In genomic region chr19:45781676-45782075, GRCm38 (mm10) we compare ENCODE assay signal across 11 mouse cellular contexts. TPM values are rescaled to one million over a fixed set of nuclear protein-coding genes. Genes with fewer than 3 reads are reported as not detected.
DNase-seq lines count a peak whose midpoint lies in the region; ATAC-seq and TF ChIP-seq lines count a peak whose summit lies in the region.
"Had no signal": no experiment of that assay in that cellular context is flagged by ENCODE, and none has a peak within 500 bp of the region (broad histone marks: within the 10 kb centered on the region; RNA-seq: fewer than 3 reads in every experiment).

No protein-coding gene starts in this region.

- H3K9ac ChIP-seq in kidney, postnatal 0 days (ENCODE audit: low read depth, low read length), result peak overlapping the region; percentile 94; the same call in 1 of the 2 replicates
- no peak overlapping the region for H3K9ac ChIP-seq in hindbrain, postnatal 0 days (replicated peaks; ENCODE audit: low read length)
- H3K9ac ChIP-seq in midbrain, postnatal 0 days (replicated peaks; ENCODE audit: low read length, poor library complexity, severe bottlenecking), result no peak overlapping the region

- H3K9me3 ChIP-seq in kidney, postnatal 0 days (replicated peaks; ENCODE audit: low read length), result no peaks in the 10 kb centered on the region
- no peaks in the 10 kb centered on the region for H3K9me3 ChIP-seq in hindbrain, postnatal 0 days (ENCODE audit: low read length)
- H3K9me3 ChIP-seq in midbrain, postnatal 0 days (ENCODE audit: low read length), result no peaks in the 10 kb centered on the region

- no peak for ATAC-seq in kidney, postnatal 0 days (replicated peaks; ENCODE audit: low FRiP score, low read depth)
- no peak for ATAC-seq in hindbrain, postnatal 0 days
- no peak for ATAC-seq in midbrain, postnatal 0 days (ENCODE audit: low FRiP score)
- no peak for ATAC-seq in megakaryocyte progenitor cell, adult 5-6 weeks (replicated peaks; ENCODE audit: poor library complexity)

- peaks cover 21% of the 10 kb centered on the region for H3K36me3 ChIP-seq in kidney, postnatal 0 days (ENCODE audit: insufficient read depth, low read length)
- H3K36me3 ChIP-seq in hindbrain, postnatal 0 days (ENCODE audit: insufficient read depth, low read length), result peaks cover 17% of the 10 kb centered on the region
- peaks cover 17% of the 10 kb centered on the region; the same call in 1 of the 2 replicates for H3K36me3 ChIP-seq in midbrain, postnatal 0 days (ENCODE audit: insufficient read depth, low read length)

- TF ChIP-seq CTCF in kidney, postnatal 0 days (IDR thresholded peaks at IDR 0.05; ENCODE audit: low read depth), result peak; percentile 15; the same call in 1 of the 2 replicates
- TF ChIP-seq CTCF in cortical plate, adult 2 months (IDR thresholded peaks at IDR 0.05; ENCODE audit: extremely low read depth, insufficient read depth, low read length), result 0 out of 2 replicates have a peak, but pooled peaks have one; percentile 0
- TF ChIP-seq CTCF in hindbrain, postnatal 0 days (IDR thresholded peaks at IDR 0.05; ENCODE audit: low read depth), result peak; percentile 27; the same call in 1 of the 2 replicates
- peak; percentile 35 for TF ChIP-seq CTCF in midbrain, postnatal 0 days (IDR thresholded peaks at IDR 0.05)

- 50% methylated on average over 8 of the region's 8 CpGs for WGBS in kidney, postnatal 0 days
- WGBS in hindbrain, postnatal 0 days, result 47% methylated on average over 8 of the region's 8 CpGs
- 54% methylated on average over 8 of the region's 8 CpGs for WGBS in midbrain, postnatal 0 days

- no peak for TF ChIP-seq POLR2A in cortical plate, adult 2 months (IDR thresholded peaks at IDR 0.05; ENCODE audit: extremely low read depth, insufficient read depth, low read length)

- H3K4me2 ChIP-seq in kidney, postnatal 0 days (ENCODE audit: low read length), result peak overlapping the region; percentile 66
- H3K4me2 ChIP-seq in hindbrain, postnatal 0 days (ENCODE audit: low read depth, low read length), result peak overlapping the region; percentile 76
- peak overlapping the region; percentile 60 for H3K4me2 ChIP-seq in midbrain, postnatal 0 days (ENCODE audit: low read depth, low read length, poor library complexity, severe bottlenecking)

- H3K27me3 ChIP-seq in kidney, postnatal 0 days (ENCODE audit: insufficient read depth, low read length), result no peaks in the 10 kb centered on the region
- no peaks in the 10 kb centered on the region for H3K27me3 ChIP-seq in hindbrain, postnatal 0 days (ENCODE audit: insufficient read depth, low read length)
- H3K27me3 ChIP-seq in midbrain, postnatal 0 days (ENCODE audit: insufficient read depth, low read length), result no peaks in the 10 kb centered on the region

- no peak for DNase-seq in kidney, postnatal 0 days (ENCODE audit: low spot score)
- DNase-seq in kidney, postnatal 25 days, result no peak
- DNase-seq in hindbrain, postnatal 0 days (ENCODE audit: low spot score), result no peak
- no peak for DNase-seq in midbrain, postnatal 0 days (ENCODE audit: low spot score)
- no peak for DNase-seq in cerebellum, adult 18-20 months
- DNase-seq in spleen, adult 12 weeks (ENCODE audit: low spot score), result no peak
- DNase-seq: adrenal gland, adult 2 months; gastrocnemius, postnatal 36 days had no signal

- H3K27ac ChIP-seq in kidney, postnatal 0 days, result no peak overlapping the region
- no peak overlapping the region for H3K27ac ChIP-seq in cortical plate, adult 2 months (ENCODE audit: insufficient read depth, low read length)
- H3K27ac ChIP-seq in hindbrain, postnatal 0 days, result no peak overlapping the region
- no peak overlapping the region for H3K27ac ChIP-seq in midbrain, postnatal 0 days (ENCODE audit: low read depth, low read length)

- peak overlapping the region; percentile 92 for H3K4me3 ChIP-seq in kidney, postnatal 0 days (replicated peaks; ENCODE audit: low read depth, low read length)
- H3K4me3 ChIP-seq in cortical plate, adult 2 months (ENCODE audit: insufficient read depth, low read length), result peak overlapping the region; percentile 93
- peak overlapping the region; percentile 83 for H3K4me3 ChIP-seq in hindbrain, postnatal 0 days (ENCODE audit: low read length)
- peak overlapping the region; percentile 81 for H3K4me3 ChIP-seq in midbrain, postnatal 0 days (ENCODE audit: low read depth, low read length)

- peaks cover 14% of the 10 kb centered on the region for H3K4me1 ChIP-seq in kidney, postnatal 0 days (replicated peaks; ENCODE audit: insufficient read depth, low read length)
- peaks cover 9% of the 10 kb centered on the region for H3K4me1 ChIP-seq in cortical plate, adult 2 months (ENCODE audit: control insufficient read depth, insufficient read depth, low read length)
- H3K4me1 ChIP-seq in hindbrain, postnatal 0 days (ENCODE audit: insufficient read depth, low read length), result 0 out of 2 replicates have a peak, but pooled peaks cover 11% of the 10 kb centered on the region
- peaks cover 12% of the 10 kb centered on the region; the same call in 1 of the 2 replicates for H3K4me1 ChIP-seq in midbrain, postnatal 0 days (ENCODE audit: insufficient read depth, low read length)

RNA-seq across cellular contexts. Expression of gene Mgea5, which starts 2.0 kb away (rescaled TPM):
- polyA plus RNA-seq in kidney, postnatal 0 days (2015; fragmentation: Nextera tagmentation; extraction: Ambion mirVana), result 32.8 and 33.0 TPM in 2 replicates
- 134 and 137 TPM in 2 replicates for polyA plus RNA-seq in cortical plate, adult 2 months (2012; rRNA removed)
- 135 and 154 TPM in 2 replicates for total RNA-seq in hindbrain, postnatal 0 days (2014; rRNA removed)
- 74.2 and 78.0 TPM in 2 replicates for polyA plus RNA-seq in hindbrain, postnatal 0 days (2015; fragmentation: Nextera tagmentation; extraction: Ambion mirVana)
- total RNA-seq in midbrain, postnatal 0 days (2014; rRNA removed), result 145 and 210 TPM in 2 replicates
- polyA plus RNA-seq in midbrain, postnatal 0 days (2015; fragmentation: Nextera tagmentation; extraction: Ambion mirVana), result 55.9 and 78.2 TPM in 2 replicates
- total RNA-seq in megakaryocyte progenitor cell, adult 5-6 weeks (2015), result 65.4 and 66.0 TPM in 2 replicates
- 109 and 124 TPM in 2 replicates for total RNA-seq in megakaryocyte progenitor cell, adult 5-6 weeks (2017)

RNA-seq across cellular contexts. Expression of gene Npm3, which starts 32.3 kb away (rescaled TPM):
- 16.7 and 18.0 TPM in 2 replicates for polyA plus RNA-seq in kidney, postnatal 0 days (2015; fragmentation: Nextera tagmentation; extraction: Ambion mirVana)
- polyA plus RNA-seq in cortical plate, adult 2 months (2012; rRNA removed), result 14.3 and 15.8 TPM in 2 replicates
- 23.6 and 35.7 TPM in 2 replicates for total RNA-seq in hindbrain, postnatal 0 days (2014; rRNA removed)
- polyA plus RNA-seq in hindbrain, postnatal 0 days (2015; fragmentation: Nextera tagmentation; extraction: Ambion mirVana), result 5.6 and 8.1 TPM in 2 replicates
- 26.1 and 40.2 TPM in 2 replicates for total RNA-seq in midbrain, postnatal 0 days (2014; rRNA removed)
- polyA plus RNA-seq in midbrain, postnatal 0 days (2015; fragmentation: Nextera tagmentation; extraction: Ambion mirVana), result 5.6 and 6.5 TPM in 2 replicates
- 105 and 126 TPM in 2 replicates for total RNA-seq in megakaryocyte progenitor cell, adult 5-6 weeks (2015)
- total RNA-seq in megakaryocyte progenitor cell, adult 5-6 weeks (2017), result 115 and 121 TPM in 2 replicates

RNA-seq across cellular contexts. Expression of gene Kcnip2, which starts 34.2 kb away (rescaled TPM):
- polyA plus RNA-seq in kidney, postnatal 0 days (2015; fragmentation: Nextera tagmentation; extraction: Ambion mirVana), result 1.5 and 1.6 TPM in 2 replicates
- polyA plus RNA-seq in cortical plate, adult 2 months (2012; rRNA removed), result 156 and 181 TPM in 2 replicates
- 17.8 and 30.3 TPM in 2 replicates for total RNA-seq in hindbrain, postnatal 0 days (2014; rRNA removed)
- polyA plus RNA-seq in hindbrain, postnatal 0 days (2015; fragmentation: Nextera tagmentation; extraction: Ambion mirVana), result 16.5 and 17.8 TPM in 2 replicates
- total RNA-seq in midbrain, postnatal 0 days (2014; rRNA removed), result 13.7 and 21.2 TPM in 2 replicates
- polyA plus RNA-seq in midbrain, postnatal 0 days (2015; fragmentation: Nextera tagmentation; extraction: Ambion mirVana), result 12.0 and 14.2 TPM in 2 replicates
- total RNA-seq in megakaryocyte progenitor cell, adult 5-6 weeks (2015), result 1.5 TPM in 1 of 2 replicates, not detected in the other
- 0.07 TPM in 1 of 2 replicates, not detected in the other for total RNA-seq in megakaryocyte progenitor cell, adult 5-6 weeks (2017)

RNA-seq across cellular contexts. Expression of gene Fgf8, which starts 39.0 kb away (rescaled TPM):
- polyA plus RNA-seq in kidney, postnatal 0 days (2015; fragmentation: Nextera tagmentation; extraction: Ambion mirVana), result 20.8 and 24.2 TPM in 2 replicates
- not detected in 2 replicates for polyA plus RNA-seq in cortical plate, adult 2 months (2012; rRNA removed)
- total RNA-seq in hindbrain, postnatal 0 days (2014; rRNA removed), result 1.8 and 2.6 TPM in 2 replicates
- 1.1 and 1.3 TPM in 2 replicates for polyA plus RNA-seq in hindbrain, postnatal 0 days (2015; fragmentation: Nextera tagmentation; extraction: Ambion mirVana)
- 1.3 TPM in 1 of 2 replicates, not detected in the other for total RNA-seq in midbrain, postnatal 0 days (2014; rRNA removed)
- not detected in 2 replicates for polyA plus RNA-seq in midbrain, postnatal 0 days (2015; fragmentation: Nextera tagmentation; extraction: Ambion mirVana)
- not detected in 2 replicates for total RNA-seq in megakaryocyte progenitor cell, adult 5-6 weeks (2015)
- total RNA-seq in megakaryocyte progenitor cell, adult 5-6 weeks (2017), result not detected in 2 replicates
- total RNA-seq: adrenal gland, adult 2 months; gastrocnemius, postnatal 36 days; neutrophil, adult 5-6 weeks had no signal
